Comparison of ENCODE assay signal across 18 mouse cellular contexts in genomic region chr7:26781767-26782131, GRCm38 (mm10). TPM values are rescaled to one million over a fixed set of nuclear protein-coding genes. Genes with fewer than 3 reads are reported as not detected.
A peak's percentile ranks its signal among the peaks of the same experiment; 100 is the strongest.
DNase-seq lines count a peak whose midpoint lies in the region; ATAC-seq and TF ChIP-seq lines count a peak whose summit lies in the region.
"Had no signal": no experiment of that assay in that cellular context is flagged by ENCODE, and none has a peak within 500 bp of the region (broad histone marks: within the 10 kb centered on the region; RNA-seq: fewer than 3 reads in every experiment).

No protein-coding gene starts in this region.

- no peak overlapping the region for H3K9ac ChIP-seq in intestine, embryonic 14.5 days (ENCODE audit: low read length)
- no peak overlapping the region for H3K9ac ChIP-seq in intestine, postnatal 0 days (ENCODE audit: low read depth, low read length)
- no peak overlapping the region for H3K9ac ChIP-seq in liver, embryonic 11.5 days (ENCODE audit: low read depth, low read length)
- no peak overlapping the region for H3K9ac ChIP-seq in stomach, embryonic 16.5 days (ENCODE audit: low read length)
- H3K9ac ChIP-seq: embryonic facial prominence, embryonic 12.5 days; heart, embryonic 13.5 days; hindbrain, embryonic 12.5 days; neural tube, embryonic 12.5 days had no signal

- no peak for TF ChIP-seq CTCF in intestine, postnatal 0 days (IDR thresholded peaks at IDR 0.05; ENCODE audit: low read depth)

- DNase-seq in intestine, embryonic 14.5 days (ENCODE audit: low spot score), result no peak
- peak; percentile 9 for DNase-seq in embryo, embryonic 11 days
- no peak for DNase-seq in liver, embryonic 11.5 days (ENCODE audit: low spot score)
- no peak for DNase-seq in layer of hippocampus, adult 11-12 months (ENCODE audit: low spot score)
- no peak for DNase-seq in testis, postnatal 10 days (ENCODE audit: low spot score)
- no peak for DNase-seq in ovary, postnatal 10 days (ENCODE audit: low spot score)
- DNase-seq: adrenal gland, adult 2 months; cerebellum, adult 2 months; kidney, adult 9 months had no signal

- no peaks in the 10 kb centered on the region for H3K4me1 ChIP-seq in intestine, embryonic 14.5 days (replicated peaks; ENCODE audit: control insufficient read depth, insufficient read depth, low read length)
- no peaks in the 10 kb centered on the region for H3K4me1 ChIP-seq in intestine, postnatal 0 days (replicated peaks; ENCODE audit: control insufficient read depth, insufficient read depth, low read length)
- H3K4me1 ChIP-seq in liver, embryonic 11.5 days (replicated peaks; ENCODE audit: control insufficient read depth, insufficient read depth, low read length), result no peaks in the 10 kb centered on the region
- H3K4me1 ChIP-seq in stomach, embryonic 16.5 days (ENCODE audit: control insufficient read depth, insufficient read depth, low read length), result no peaks in the 10 kb centered on the region
- H3K4me1 ChIP-seq: embryonic facial prominence, embryonic 12.5 days; heart, embryonic 13.5 days; hindbrain, embryonic 12.5 days; neural tube, embryonic 12.5 days had no signal

- H3K9me3 ChIP-seq in intestine, embryonic 14.5 days (ENCODE audit: control insufficient read depth, low read length), result no peaks in the 10 kb centered on the region
- no peaks in the 10 kb centered on the region for H3K9me3 ChIP-seq in intestine, postnatal 0 days (ENCODE audit: control insufficient read depth)
- no peaks in the 10 kb centered on the region for H3K9me3 ChIP-seq in liver, embryonic 11.5 days (ENCODE audit: control insufficient read depth, low read length)
- no peaks in the 10 kb centered on the region for H3K9me3 ChIP-seq in stomach, embryonic 16.5 days (replicated peaks; ENCODE audit: control insufficient read depth, low read length)
- H3K9me3 ChIP-seq: embryonic facial prominence, embryonic 12.5 days; heart, embryonic 13.5 days; hindbrain, embryonic 12.5 days; neural tube, embryonic 12.5 days had no signal

- no peaks in the 10 kb centered on the region for H3K36me3 ChIP-seq in intestine, embryonic 14.5 days (ENCODE audit: control insufficient read depth, insufficient read depth, low read length)
- H3K36me3 ChIP-seq in intestine, postnatal 0 days (ENCODE audit: control insufficient read depth, insufficient read depth), result no peaks in the 10 kb centered on the region
- no peaks in the 10 kb centered on the region for H3K36me3 ChIP-seq in liver, embryonic 11.5 days (ENCODE audit: control insufficient read depth, insufficient read depth, low read length)
- H3K36me3 ChIP-seq in stomach, embryonic 16.5 days (ENCODE audit: control insufficient read depth, insufficient read depth, low read length), result no peaks in the 10 kb centered on the region
- H3K36me3 ChIP-seq: embryonic facial prominence, embryonic 12.5 days; heart, embryonic 13.5 days; hindbrain, embryonic 12.5 days; neural tube, embryonic 12.5 days had no signal

- H3K27ac ChIP-seq in intestine, embryonic 14.5 days (ENCODE audit: low read depth), result no peak overlapping the region
- H3K27ac ChIP-seq in intestine, postnatal 0 days (ENCODE audit: low read depth, low read length), result no peak overlapping the region
- no peak overlapping the region for H3K27ac ChIP-seq in liver, embryonic 11.5 days (ENCODE audit: low read depth, low read length)
- H3K27ac ChIP-seq in stomach, embryonic 16.5 days (ENCODE audit: low read length), result peak overlapping the region; percentile 67; the same call in 1 of the 2 replicates
- H3K27ac ChIP-seq: embryonic facial prominence, embryonic 12.5 days; heart, embryonic 13.5 days; hindbrain, embryonic 12.5 days; neural tube, embryonic 12.5 days had no signal

- ATAC-seq in intestine, embryonic 14.5 days (replicated peaks; ENCODE audit: low FRiP score, low TSS enrichment, low read depth), result peak; percentile 77
- no peak for ATAC-seq in intestine, postnatal 0 days
- 0 out of 2 replicates have a peak, but pooled peaks have one; percentile 23 for ATAC-seq in liver, embryonic 11.5 days (replicated peaks; ENCODE audit: low FRiP score)
- peak; percentile 70 for ATAC-seq in stomach, embryonic 16.5 days (ENCODE audit: insufficient read depth, low FRiP score)

- 32% methylated on average over 8 of the region's 8 CpGs for WGBS in intestine, embryonic 14.5 days
- WGBS in intestine, postnatal 0 days, result 11% methylated on average over 8 of the region's 8 CpGs
- 26% methylated on average over 7 of the region's 8 CpGs for WGBS in liver, embryonic 11.5 days
- 24% methylated on average over 8 of the region's 8 CpGs for WGBS in stomach, embryonic 16.5 days

- H3K4me3 ChIP-seq in intestine, embryonic 14.5 days (ENCODE audit: low read depth, low read length), result no peak overlapping the region
- no peak overlapping the region for H3K4me3 ChIP-seq in intestine, postnatal 0 days (ENCODE audit: low read depth, low read length)
- no peak overlapping the region for H3K4me3 ChIP-seq in liver, embryonic 11.5 days (ENCODE audit: low read depth, low read length)
- H3K4me3 ChIP-seq in stomach, embryonic 16.5 days (replicated peaks; ENCODE audit: low read length), result no peak overlapping the region
- H3K4me3 ChIP-seq: embryonic facial prominence, embryonic 12.5 days; heart, embryonic 13.5 days; hindbrain, embryonic 12.5 days; neural tube, embryonic 12.5 days had no signal

- H3K27me3 ChIP-seq in intestine, embryonic 14.5 days (replicated peaks; ENCODE audit: control insufficient read depth, insufficient read depth, low read length), result no peaks in the 10 kb centered on the region
- no peaks in the 10 kb centered on the region for H3K27me3 ChIP-seq in intestine, postnatal 0 days (replicated peaks; ENCODE audit: control insufficient read depth, insufficient read depth, low read length)
- H3K27me3 ChIP-seq in liver, embryonic 11.5 days (replicated peaks; ENCODE audit: control insufficient read depth, insufficient read depth, low read length), result no peaks in the 10 kb centered on the region
- H3K27me3 ChIP-seq in stomach, embryonic 16.5 days (ENCODE audit: control insufficient read depth, insufficient read depth, low read length), result no peaks in the 10 kb centered on the region
- H3K27me3 ChIP-seq: embryonic facial prominence, embryonic 12.5 days; hindbrain, embryonic 12.5 days; neural tube, embryonic 12.5 days had no signal

- no peak overlapping the region for H3K4me2 ChIP-seq in intestine, embryonic 14.5 days (ENCODE audit: low read length)
- H3K4me2 ChIP-seq in intestine, postnatal 0 days (replicated peaks; ENCODE audit: low read depth), result no peak overlapping the region
- no peak overlapping the region for H3K4me2 ChIP-seq in liver, embryonic 11.5 days
- H3K4me2 ChIP-seq in stomach, embryonic 16.5 days (ENCODE audit: low read depth, low read length), result no peak overlapping the region
- H3K4me2 ChIP-seq: embryonic facial prominence, embryonic 12.5 days; heart, embryonic 13.5 days; hindbrain, embryonic 12.5 days had no signal

RNA-seq across cellular contexts. Expression of gene Cyp2b19, which starts 24.8 kb away (rescaled TPM):
- polyA plus RNA-seq in intestine, embryonic 14.5 days (2014; fragmentation: Nextera tagmentation; extraction: Ambion mirVana), result not detected in 2 replicates
- not detected in 2 replicates for polyA plus RNA-seq in intestine, postnatal 0 days (2015; fragmentation: Nextera tagmentation; extraction: Ambion mirVana)
- polyA plus RNA-seq in liver, embryonic 11.5 days (2014; fragmentation: Nextera tagmentation; extraction: Ambion mirVana), result not detected in 2 replicates
- 0.06 TPM in 1 of 2 replicates, not detected in the other for polyA plus RNA-seq in stomach, embryonic 16.5 days (2015; fragmentation: Nextera tagmentation; extraction: Ambion mirVana)
- polyA plus RNA-seq: adrenal gland, adult 2 months; cerebellum, adult 2 months; heart, embryonic 13.5 days; limb, embryonic 11.5 days; lung, embryonic 16.5 days; small intestine, adult 2 months had no signal

RNA-seq across cellular contexts. Expression of gene Cyp2g1, which starts 26.9 kb away (rescaled TPM):
- polyA plus RNA-seq in intestine, embryonic 14.5 days (2014; fragmentation: Nextera tagmentation; extraction: Ambion mirVana), result not detected in 2 replicates
- not detected in 2 replicates for polyA plus RNA-seq in intestine, postnatal 0 days (2015; fragmentation: Nextera tagmentation; extraction: Ambion mirVana)
- polyA plus RNA-seq in liver, embryonic 11.5 days (2014; fragmentation: Nextera tagmentation; extraction: Ambion mirVana), result not detected in 2 replicates
- not detected in 2 replicates for polyA plus RNA-seq in stomach, embryonic 16.5 days (2015; fragmentation: Nextera tagmentation; extraction: Ambion mirVana)
- polyA plus RNA-seq: adrenal gland, adult 2 months; cerebellum, adult 2 months; embryonic facial prominence, embryonic 12.5 days; heart, embryonic 13.5 days; hindbrain, embryonic 12.5 days; limb, embryonic 11.5 days; lung, embryonic 16.5 days; neural tube, embryonic 12.5 days; small intestine, adult 2 months had no signal

RNA-seq across cellular contexts. Expression of gene Cyp2a5, which starts 53.4 kb away (rescaled TPM):
- not detected in 2 replicates for polyA plus RNA-seq in intestine, embryonic 14.5 days (2014; fragmentation: Nextera tagmentation; extraction: Ambion mirVana)
- not detected in 2 replicates for polyA plus RNA-seq in intestine, postnatal 0 days (2015; fragmentation: Nextera tagmentation; extraction: Ambion mirVana)
- polyA plus RNA-seq in liver, embryonic 11.5 days (2014; fragmentation: Nextera tagmentation; extraction: Ambion mirVana), result not detected in 2 replicates
- 1.3 and 2.0 TPM in 2 replicates for polyA plus RNA-seq in stomach, embryonic 16.5 days (2015; fragmentation: Nextera tagmentation; extraction: Ambion mirVana)
- polyA plus RNA-seq: cerebellum, adult 2 months; embryonic facial prominence, embryonic 12.5 days; heart, embryonic 13.5 days; limb, embryonic 11.5 days; lung, embryonic 16.5 days; small intestine, adult 2 months had no signal
